Mouse (Mus musculus): ENCODE data around the gene Cfap97d2. TPM values are rescaled to one million over a fixed set of nuclear protein-coding genes. Genes with fewer than 3 reads are reported as not detected.

The Cfap97d2 gene
- polyA plus RNA-seq, 1 experiment: 2.3 TPM

DNA sequence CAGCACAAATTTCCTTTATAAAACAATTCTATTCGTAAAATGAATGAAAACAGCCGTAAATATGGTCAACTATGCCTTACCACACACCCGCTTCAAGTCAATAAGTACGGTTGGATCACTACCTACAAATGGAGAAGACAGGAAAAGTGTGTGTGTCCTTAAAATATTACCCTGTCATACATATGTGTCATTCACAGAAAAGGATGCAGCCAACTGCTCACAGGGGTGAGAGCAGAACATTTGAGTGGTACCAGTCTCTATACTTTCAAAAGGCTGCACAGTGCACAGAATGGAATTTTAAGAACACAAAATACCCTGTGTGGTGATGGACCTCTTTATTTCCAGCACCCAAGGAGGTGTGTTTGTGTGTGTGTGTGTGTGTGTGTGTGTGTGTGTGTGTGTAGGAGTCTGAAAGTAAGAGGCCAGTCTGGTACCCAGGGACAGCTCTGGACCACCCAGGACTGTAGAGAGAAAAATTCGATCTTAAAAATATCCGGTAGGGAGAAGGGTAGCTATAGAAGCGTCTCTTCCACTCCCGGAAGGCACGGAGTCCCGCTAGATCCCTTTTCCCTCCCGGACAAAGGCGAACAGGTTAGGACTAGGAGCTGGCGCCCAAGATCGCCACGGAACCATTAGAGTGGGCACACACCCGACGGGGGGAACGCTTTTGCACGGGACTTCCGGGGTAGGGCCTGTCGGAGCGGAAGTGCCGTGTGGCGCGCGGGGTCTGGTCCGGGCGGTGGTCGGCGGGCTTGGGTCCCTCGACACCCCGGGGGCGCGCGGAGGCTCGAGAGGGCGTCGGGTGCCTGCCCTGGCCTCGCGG, 51.5 kb downstream of the Cfap97d2 start, which contains the start of gene Cdc16:
Gene Cdc16, plus strand, starts transcription at position 695 of the 823 bp plus-strand sequence.
- peak within 1 kb of the TSS; percentile 20 for H3K27ac ChIP-seq (ENCODE audit: insufficient read depth, low read length)
- no peak for TF ChIP-seq CTCF (IDR thresholded peaks at IDR 0.05; ENCODE audit: extremely low read depth, insufficient read depth, low read length)
- TF ChIP-seq POLR2A (IDR thresholded peaks at IDR 0.05; ENCODE audit: extremely low read depth, insufficient read depth, low read length): peak; percentile 54

DNA sequence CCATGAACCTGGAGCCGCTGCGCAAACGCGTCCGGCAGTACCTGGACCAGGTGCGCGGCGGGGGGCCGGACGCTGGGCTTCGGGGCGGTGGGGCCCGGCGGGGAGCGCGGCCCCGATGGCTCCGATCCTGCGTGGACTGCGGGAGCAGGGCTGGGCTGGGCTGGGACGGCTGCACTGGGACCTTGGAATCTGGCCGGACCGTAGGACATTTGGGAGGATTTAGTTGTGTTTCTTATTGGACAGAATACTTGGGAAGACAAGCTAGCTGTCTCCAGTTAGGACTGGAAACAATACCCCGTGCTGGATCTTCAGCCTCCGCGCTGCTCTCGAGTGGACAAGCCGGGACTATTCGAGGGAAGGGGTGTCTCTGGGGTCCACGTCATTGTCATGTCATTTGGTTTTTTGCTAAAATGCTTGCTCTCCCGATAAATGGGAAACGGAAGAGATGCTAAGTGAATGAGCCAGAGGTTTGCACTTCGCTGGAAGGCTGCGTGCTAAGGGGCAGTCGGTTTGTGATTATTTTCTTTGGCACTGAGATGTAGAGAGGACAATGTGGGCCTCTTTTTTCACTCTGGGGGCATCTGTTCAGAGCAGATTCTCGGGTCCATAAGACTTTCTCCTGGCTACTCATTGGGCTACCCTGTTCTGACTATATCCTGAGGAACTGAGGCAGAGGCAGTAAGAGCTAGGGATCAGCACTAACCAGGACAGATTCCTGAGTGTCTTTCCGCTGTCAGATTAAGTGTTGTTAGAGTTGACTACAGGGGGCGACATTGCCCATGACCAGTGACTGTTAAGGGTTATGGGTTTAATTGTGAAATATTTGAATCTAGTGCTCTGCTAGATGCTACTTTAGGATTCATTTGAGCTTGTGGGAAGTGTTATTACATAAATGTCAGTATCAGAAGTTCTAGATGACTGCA, 52.4 kb downstream of the Cfap97d2 start:
- Histone ChIP-seq H3K4me1 (ENCODE audit: control insufficient read depth, insufficient read depth, low read length) (peaks cover 2% of the 10 kb centered on the region; the same call in 1 of the 2 replicates), H3K4me3 (ENCODE audit: insufficient read depth, low read length) (peak overlapping the region; percentile 86), H3K27ac (ENCODE audit: insufficient read depth, low read length) (no peak overlapping the region; the same call in 1 of the 2 replicates)
- TF ChIP-seq POLR2A (IDR thresholded peaks at IDR 0.05; ENCODE audit: extremely low read depth, insufficient read depth, low read length) (no peak), CTCF (IDR thresholded peaks at IDR 0.05; ENCODE audit: extremely low read depth, insufficient read depth, low read length) (peak; percentile 21; the same call in 1 of the 2 replicates)

More for the DNA sequence above, 51.5 kb downstream of the Cfap97d2 start, which contains the start of gene Cdc16:
- Histone ChIP-seq H3K4me1 (ENCODE audit: control insufficient read depth, insufficient read depth, low read length) (peaks cover 2% of the 10 kb centered on the region; the same call in 1 of the 2 replicates), H3K4me3 (ENCODE audit: insufficient read depth, low read length) (peak within 1 kb of the TSS; percentile 86)

DNA sequence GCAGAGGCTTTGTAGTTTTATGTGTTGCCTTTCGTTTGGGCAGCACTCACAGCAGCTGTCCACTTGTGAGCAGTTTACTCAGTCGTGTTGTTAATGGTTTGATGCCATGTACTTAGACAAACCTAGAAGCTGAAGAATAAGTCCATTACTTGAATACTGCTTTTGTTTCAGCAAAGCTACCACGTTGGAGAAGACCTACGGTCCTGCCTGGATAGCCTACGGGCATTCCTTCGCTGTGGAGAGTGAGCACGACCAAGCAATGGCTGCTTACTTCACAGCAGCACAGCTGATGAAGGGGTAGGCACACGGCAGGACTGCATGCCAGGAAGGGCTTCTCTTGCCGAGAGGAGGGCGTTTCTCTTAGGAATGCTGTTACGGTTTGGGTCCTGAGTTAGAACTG, 63.5 kb downstream of the Cfap97d2 start:
- TF ChIP-seq POLR2A (IDR thresholded peaks at IDR 0.05; ENCODE audit: extremely low read depth, insufficient read depth, low read length) (no peak), CTCF (IDR thresholded peaks at IDR 0.05; ENCODE audit: extremely low read depth, insufficient read depth, low read length) (no peak)
- Histone ChIP-seq H3K4me1 (ENCODE audit: control insufficient read depth, insufficient read depth, low read length) (no peaks in the 10 kb centered on the region), H3K4me3 (ENCODE audit: insufficient read depth, low read length) (no peak overlapping the region), H3K27ac (ENCODE audit: insufficient read depth, low read length) (no peak overlapping the region)

DNA sequence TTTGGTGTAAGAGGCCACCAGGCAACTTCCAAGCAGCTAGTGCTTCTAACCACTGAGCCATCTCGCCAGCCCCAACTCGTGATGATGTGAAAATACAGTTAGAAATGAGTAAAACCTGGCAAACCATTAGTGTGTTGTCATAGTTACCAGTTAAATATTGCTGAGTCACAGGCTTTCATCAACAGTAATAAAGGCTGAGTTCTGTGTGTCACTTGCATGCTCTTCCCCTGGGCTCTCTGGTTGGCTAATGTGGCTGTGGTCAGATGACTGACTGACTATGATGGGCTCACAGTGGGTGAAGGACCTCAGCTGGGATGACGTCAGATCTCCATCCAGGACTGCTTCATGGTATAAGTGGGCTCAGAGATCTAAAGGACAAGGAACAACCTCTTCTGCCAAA, 74.8 kb downstream of the Cfap97d2 start:
- Histone ChIP-seq H3K4me3 (ENCODE audit: insufficient read depth, low read length) (no peak overlapping the region), H3K4me1 (ENCODE audit: control insufficient read depth, insufficient read depth, low read length) (no peaks in the 10 kb centered on the region), H3K27ac (ENCODE audit: insufficient read depth, low read length) (no peak overlapping the region)
- TF ChIP-seq POLR2A (IDR thresholded peaks at IDR 0.05; ENCODE audit: extremely low read depth, insufficient read depth, low read length): no peak
- no peak for TF ChIP-seq CTCF (IDR thresholded peaks at IDR 0.05; ENCODE audit: extremely low read depth, insufficient read depth, low read length)

DNA sequence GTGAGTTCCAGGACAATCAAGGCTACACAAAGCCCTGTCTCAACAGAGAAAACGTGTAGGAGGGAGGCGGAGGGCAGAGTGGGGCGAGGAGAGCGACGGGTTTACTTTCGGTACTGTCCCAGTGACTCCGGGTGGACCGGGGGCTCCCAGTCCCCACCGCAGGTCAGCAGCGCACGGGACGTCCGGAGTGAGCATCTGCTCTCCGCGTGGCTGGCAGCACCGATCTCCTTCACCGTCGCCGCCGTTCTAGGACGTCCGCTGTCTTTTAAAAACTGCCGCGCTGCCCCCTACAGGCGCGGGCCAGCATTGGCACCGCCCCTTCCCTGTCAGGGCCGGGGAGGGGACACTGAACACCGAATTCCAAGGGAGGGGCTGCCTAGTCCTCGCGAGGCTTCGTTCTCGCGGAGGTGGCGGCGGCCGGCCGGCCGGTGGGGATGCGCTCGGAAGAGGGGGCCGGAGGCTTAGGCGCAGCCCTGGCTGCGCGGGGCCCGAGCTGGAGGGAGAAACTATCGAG, 79.6 kb downstream of the Cfap97d2 start, which contains the start of gene Upf3a:
Gene Upf3a, plus strand, starts transcription at position 366 of the 514 bp plus-strand sequence.
- H3K27ac ChIP-seq (ENCODE audit: insufficient read depth, low read length): peak within 1 kb of the TSS; percentile 98
- TF ChIP-seq POLR2A (IDR thresholded peaks at IDR 0.05; ENCODE audit: extremely low read depth, insufficient read depth, low read length): no peak
- TF ChIP-seq CTCF (IDR thresholded peaks at IDR 0.05; ENCODE audit: extremely low read depth, insufficient read depth, low read length): peak; percentile 49
- H3K4me3 ChIP-seq (ENCODE audit: insufficient read depth, low read length): peak within 1 kb of the TSS; percentile 71
- H3K4me1 ChIP-seq (ENCODE audit: control insufficient read depth, insufficient read depth, low read length): no peaks in the 10 kb centered on the region; the same call in 1 of the 2 replicates

DNA sequence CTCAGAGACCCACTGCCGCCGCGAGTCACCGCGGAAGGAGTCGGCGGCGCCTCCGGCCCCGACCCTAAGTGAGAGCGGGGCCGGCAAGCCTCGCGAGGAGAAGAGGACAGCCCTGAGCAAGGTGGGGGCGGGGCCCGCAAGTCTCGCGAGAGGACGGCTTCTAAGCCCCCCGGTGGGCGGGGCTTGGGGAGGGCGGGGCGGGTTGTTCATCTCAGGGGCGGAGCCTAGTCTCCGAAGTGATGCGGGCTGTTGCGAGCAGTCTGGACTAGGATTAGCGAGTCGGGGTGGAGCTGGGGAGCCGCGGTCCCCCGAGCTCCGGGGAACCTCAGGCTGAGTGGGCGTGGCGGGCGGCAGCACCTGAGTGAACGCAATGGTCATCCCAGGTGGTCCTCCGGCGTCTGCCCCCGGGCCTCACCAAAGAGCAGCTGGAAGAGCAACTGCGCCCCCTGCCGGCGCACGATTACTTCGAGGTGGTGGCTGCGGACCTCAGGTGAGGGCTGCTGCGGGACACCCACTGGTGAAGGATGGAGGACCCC, 80.1 kb downstream of the Cfap97d2 start:
- TF ChIP-seq POLR2A (IDR thresholded peaks at IDR 0.05; ENCODE audit: extremely low read depth, insufficient read depth, low read length) (0 out of 2 replicates have a peak, but pooled peaks have one; percentile 47), CTCF (IDR thresholded peaks at IDR 0.05; ENCODE audit: extremely low read depth, insufficient read depth, low read length) (peak; percentile 44)
- H3K4me1 ChIP-seq (ENCODE audit: control insufficient read depth, insufficient read depth, low read length): no peaks in the 10 kb centered on the region; the same call in 1 of the 2 replicates
- peak overlapping the region; percentile 71 for H3K4me3 ChIP-seq (ENCODE audit: insufficient read depth, low read length)
- H3K27ac ChIP-seq (ENCODE audit: insufficient read depth, low read length): peak overlapping the region; percentile 98

DNA sequence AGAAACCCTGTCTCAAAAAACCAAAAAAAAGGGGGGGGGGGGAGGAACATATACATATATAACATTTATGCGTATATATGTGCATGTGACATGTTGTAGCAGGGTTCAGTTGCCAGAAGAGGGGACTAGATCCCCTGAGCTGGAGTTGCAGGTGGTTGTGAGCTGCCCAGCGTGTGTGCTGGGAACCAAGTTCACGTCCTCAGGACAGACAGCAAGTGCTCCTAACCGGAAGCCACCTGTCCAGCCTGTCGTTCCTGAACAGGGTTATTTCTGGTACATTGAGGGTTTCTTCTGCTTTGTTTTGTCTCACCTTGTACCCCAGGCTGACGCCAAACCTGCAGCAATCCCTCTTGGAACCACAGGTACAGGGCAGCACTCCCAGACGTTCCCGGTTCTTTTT, 83.9 kb downstream of the Cfap97d2 start:
- no peak overlapping the region for H3K27ac ChIP-seq (ENCODE audit: insufficient read depth, low read length)
- no peak overlapping the region for H3K4me3 ChIP-seq (ENCODE audit: insufficient read depth, low read length)
- TF ChIP-seq CTCF (IDR thresholded peaks at IDR 0.05; ENCODE audit: extremely low read depth, insufficient read depth, low read length): no peak
- no peak for TF ChIP-seq POLR2A (IDR thresholded peaks at IDR 0.05; ENCODE audit: extremely low read depth, insufficient read depth, low read length)
- no peaks in the 10 kb centered on the region; the same call in 1 of the 2 replicates for H3K4me1 ChIP-seq (ENCODE audit: control insufficient read depth, insufficient read depth, low read length)

Other genes with a start within 250 kb of the Cfap97d2 start
- 101 and 106 TPM in 2 replicates for gene Gas6, start 211.4 kb upstream of the Cfap97d2 start, polyA plus RNA-seq (2012; rRNA removed)
- 0.08 and 0.17 TPM in 2 replicates for gene 1700029H14Rik, start 143.4 kb upstream of the Cfap97d2 start, polyA plus RNA-seq (2012; rRNA removed)
- gene Rasa3, start 28.3 kb upstream of the Cfap97d2 start, polyA plus RNA-seq (2012; rRNA removed): 52.4 and 53.1 TPM in 2 replicates
- 57.7 and 60.1 TPM in 2 replicates for gene Cdc16, start 51.8 kb downstream of the Cfap97d2 start, polyA plus RNA-seq (2012; rRNA removed)
- gene Upf3a, start 79.7 kb downstream of the Cfap97d2 start, polyA plus RNA-seq (2012; rRNA removed): 32.8 and 36.3 TPM in 2 replicates
- not detected in 2 replicates for gene AF366264, start 132.5 kb downstream of the Cfap97d2 start, polyA plus RNA-seq (2012; rRNA removed)
- gene Champ1, start 163.8 kb downstream of the Cfap97d2 start, polyA plus RNA-seq (2012; rRNA removed): 19.0 and 20.0 TPM in 2 replicates
- gene Coprs, start 184.4 kb downstream of the Cfap97d2 start, polyA plus RNA-seq (2012; rRNA removed): 55.6 and 57.0 TPM in 2 replicates